Mouse (Mus musculus) liver, embryonic 15.5 days (tissue): Measurements from ENCODE around the gene Rpusd3. TPM values are rescaled to one million over a fixed set of nuclear protein-coding genes. Genes with fewer than 3 reads are reported as not detected.

Experiments
- ATAC-seq: fragments of 200-750 bp; cut with Nextera tagmentation; 2 replicates; pipeline ENCODE4 v1.8.0; 2017; ENCODE audit warnings: moderate number of reproducible peaks, mild to moderate bottlenecking, moderate library complexity; ENCODE audit not compliant: insufficient read depth
- H3K27ac ChIP-seq: fragments of 300-500 bp; sonication (generic); replicated peaks from 2 replicates; pipeline ENCODE4 v1.5.1; 2015; ENCODE audit warnings: mild to moderate bottlenecking, inconsistent platforms
- H3K27me3 ChIP-seq: fragments of 300-500 bp; sonication (generic); 2 replicates; pipeline ENCODE4 v1.6.1; 2015; ENCODE audit warnings: mild to moderate bottlenecking, inconsistent platforms
- H3K36me3 ChIP-seq: fragments of 300-500 bp; sonication (generic); replicated peaks from 2 replicates; pipeline ENCODE4 v1.6.1; 2015; ENCODE audit warnings: moderate library complexity, mild to moderate bottlenecking, inconsistent platforms
- H3K4me1 ChIP-seq: fragments of 300-500 bp; sonication (generic); replicated peaks from 2 replicates; pipeline ENCODE4 v1.6.1; 2015; ENCODE audit warnings: inconsistent platforms
- H3K4me2 ChIP-seq: fragments of 300-500 bp; sonication (generic); 2 replicates; pipeline ENCODE4 v1.6.1; 2015; ENCODE audit warnings: moderate library complexity, mild to moderate bottlenecking, inconsistent platforms
- H3K4me3 ChIP-seq: fragments of 300-500 bp; sonication (generic); replicated peaks from 2 replicates; pipeline ENCODE4 v1.5.1; 2015; ENCODE audit warnings: mild to moderate bottlenecking, inconsistent platforms
- H3K9ac ChIP-seq: fragments of 300-500 bp; sonication (generic); 2 replicates; pipeline ENCODE4 v1.6.1; 2015; ENCODE audit warnings: moderate library complexity, mild to moderate bottlenecking, inconsistent platforms
- H3K9me3 ChIP-seq: fragments of 300-500 bp; sonication (generic); replicated peaks from 2 replicates; pipeline ENCODE4 v1.6.1; 2016; ENCODE audit warnings: inconsistent platforms
- WGBS: fragments of 180-500 bp; shearing (Covaris S2); methylation state at CpG from one replicate; pipeline ENCODE4 v1.1.7; 2015; ENCODE audit warnings: mixed read lengths; ENCODE audit not compliant: insufficient replicate concordance; 5-methylcytosine and 5-hydroxymethylcytosine counted together
- polyA plus RNA-seq: library from polyadenylated mRNA; unstranded; fragments of >200 nt; fragmentation: Nextera tagmentation; extraction: Ambion mirVana; gene quantifications from 2 replicates; pipeline ENCODE4 v1.2.1, GENCODE M21; 2015

Gene Rpusd3
- polyA plus RNA-seq, 1 experiment from 2014 or later: 16.5 TPM

- Histone ChIP-seq H3K4me3 (peak within 1 kb of the TSS; percentile 82), H3K9me3 (no peaks in the 10 kb centered on the region), H3K27ac (peak within 1 kb of the TSS; percentile 48), H3K36me3 (peaks cover 9% of the 10 kb centered on the region), H3K9ac (peak within 1 kb of the TSS; percentile 81), H3K4me1 (peaks cover 27% of the 10 kb centered on the region), H3K4me2 (peak within 1 kb of the TSS; percentile 91), H3K27me3 (no peaks in the 10 kb centered on the region)
- under 1% methylated on average over 45 of the region's 45 CpGs for WGBS
- ATAC-seq: peak; percentile 84
Observed at GRCm38 (mm10) chr6:113442442-113443090, 23.4 kb upstream of the Rpusd3 start, which contains the start of gene Jagn1. Jagn1 (plus strand) TSS chr6:113442569.

- H3K4me1 ChIP-seq: peaks cover 27% of the 10 kb centered on the region
- H3K27ac ChIP-seq: peak overlapping the region; percentile 7; the same call in 1 of the 2 replicates
- no peak; the same call in 1 of the 2 replicates for ATAC-seq
- peak overlapping the region; percentile 91 for H3K4me2 ChIP-seq
- H3K36me3 ChIP-seq: peaks cover 4% of the 10 kb centered on the region
- 34% methylated on average over 9 of the region's 9 CpGs for WGBS
- no peaks in the 10 kb centered on the region for H3K27me3 ChIP-seq
- peak overlapping the region; percentile 81 for H3K9ac ChIP-seq
- peak overlapping the region; percentile 82 for H3K4me3 ChIP-seq
- no peaks in the 10 kb centered on the region for H3K9me3 ChIP-seq
Observed at GRCm38 (mm10) chr6:113442087-113442441, 22.9 kb upstream of the Rpusd3 start.

- no peak for ATAC-seq
- Histone ChIP-seq H3K27ac (no peak overlapping the region), H3K4me1 (peaks cover 27% of the 10 kb centered on the region), H3K9me3 (no peaks in the 10 kb centered on the region), H3K36me3 (no peaks in the 10 kb centered on the region), H3K4me2 (no peak overlapping the region), H3K4me3 (no peak overlapping the region), H3K27me3 (no peaks in the 10 kb centered on the region), H3K9ac (no peak overlapping the region)
- 47% methylated on average over 7 of the region's 7 CpGs for WGBS
Observed at GRCm38 (mm10) chr6:113441147-113441680, 22.1 kb upstream of the Rpusd3 start.

- H3K4me1 ChIP-seq: peaks cover 27% of the 10 kb centered on the region
- no peaks in the 10 kb centered on the region for H3K27me3 ChIP-seq
- H3K4me3 ChIP-seq: no peak overlapping the region
- no peak overlapping the region for H3K4me2 ChIP-seq
- 70% methylated on average over 3 of the region's 3 CpGs for WGBS
- no peak overlapping the region for H3K9ac ChIP-seq
- ATAC-seq: no peak
- H3K36me3 ChIP-seq: no peaks in the 10 kb centered on the region
- H3K9me3 ChIP-seq: no peaks in the 10 kb centered on the region
- H3K27ac ChIP-seq: no peak overlapping the region
Observed at GRCm38 (mm10) chr6:113440686-113441085, 21.5 kb upstream of the Rpusd3 start.

GRCm38 (mm10) chr6:113438721-113439430 lies 19.7 kb upstream of the Rpusd3 start:
- Histone ChIP-seq H3K9me3 (no peaks in the 10 kb centered on the region), H3K4me3 (no peak overlapping the region), H3K4me2 (no peak overlapping the region), H3K4me1 (peaks cover 24% of the 10 kb centered on the region), H3K9ac (no peak overlapping the region), H3K27ac (no peak overlapping the region), H3K27me3 (no peaks in the 10 kb centered on the region), H3K36me3 (no peaks in the 10 kb centered on the region)
- 41% methylated on average over 12 of the region's 12 CpGs for WGBS
- ATAC-seq: no peak

GRCm38 (mm10) chr6:113437135-113437534 lies 18.0 kb upstream of the Rpusd3 start:
- 64% methylated on average over 12 of the region's 12 CpGs for WGBS
- Histone ChIP-seq H3K9ac (no peak overlapping the region), H3K27ac (no peak overlapping the region), H3K36me3 (no peaks in the 10 kb centered on the region), H3K9me3 (no peaks in the 10 kb centered on the region), H3K4me2 (no peak overlapping the region), H3K27me3 (no peaks in the 10 kb centered on the region), H3K4me3 (no peak overlapping the region), H3K4me1 (peaks cover 12% of the 10 kb centered on the region)
- ATAC-seq: no peak

GRCm38 (mm10) chr6:113435664-113436205 lies 16.6 kb upstream of the Rpusd3 start, which contains the start of gene Cidec:
Cidec (minus strand) TSS chr6:113435760.
- H3K9me3 ChIP-seq: no peaks in the 10 kb centered on the region
- H3K4me3 ChIP-seq: no peak within 1 kb of the TSS
- H3K27ac ChIP-seq: no peak within 1 kb of the TSS
- ATAC-seq: no peak
- H3K9ac ChIP-seq: no peak within 1 kb of the TSS
- H3K4me2 ChIP-seq: no peak within 1 kb of the TSS
- H3K4me1 ChIP-seq: no peaks in the 10 kb centered on the region
- WGBS: 60% methylated on average over 9 of the region's 9 CpGs
- no peaks in the 10 kb centered on the region for H3K36me3 ChIP-seq
- H3K27me3 ChIP-seq: no peaks in the 10 kb centered on the region

- Histone ChIP-seq H3K27me3 (no peaks in the 10 kb centered on the region), H3K4me2 (no peak overlapping the region), H3K9me3 (no peaks in the 10 kb centered on the region), H3K4me3 (no peak overlapping the region), H3K4me1 (0 out of 2 replicates have a peak, but pooled peaks cover 2% of the 10 kb centered on the region), H3K36me3 (no peaks in the 10 kb centered on the region), H3K27ac (no peak overlapping the region), H3K9ac (no peak overlapping the region)
- WGBS: 50% methylated on average over 7 of the region's 7 CpGs
- no peak for ATAC-seq
Observed at GRCm38 (mm10) chr6:113434691-113435090, 15.6 kb upstream of the Rpusd3 start.

- ATAC-seq: no peak
- H3K4me1 ChIP-seq: 0 out of 2 replicates have a peak, but pooled peaks cover 2% of the 10 kb centered on the region
- no peak overlapping the region for H3K4me3 ChIP-seq
- H3K36me3 ChIP-seq: no peaks in the 10 kb centered on the region
- H3K4me2 ChIP-seq: no peak overlapping the region
- WGBS: 46% methylated on average over 3 of the region's 3 CpGs
- H3K27ac ChIP-seq: no peak overlapping the region
- H3K9me3 ChIP-seq: no peaks in the 10 kb centered on the region
- H3K27me3 ChIP-seq: no peaks in the 10 kb centered on the region
- H3K9ac ChIP-seq: no peak overlapping the region
Observed at GRCm38 (mm10) chr6:113433661-113434060, 14.5 kb upstream of the Rpusd3 start.

- H3K4me2 ChIP-seq: no peak overlapping the region
- H3K9ac ChIP-seq: no peak overlapping the region
- no peak overlapping the region for H3K4me3 ChIP-seq
- H3K27ac ChIP-seq: no peak overlapping the region
- H3K4me1 ChIP-seq: 0 out of 2 replicates have a peak, but pooled peaks cover 2% of the 10 kb centered on the region
- H3K27me3 ChIP-seq: no peaks in the 10 kb centered on the region
- no peaks in the 10 kb centered on the region for H3K36me3 ChIP-seq
- H3K9me3 ChIP-seq: no peaks in the 10 kb centered on the region
- 41% methylated on average over 3 of the region's 3 CpGs for WGBS
- ATAC-seq: no peak
Observed at GRCm38 (mm10) chr6:113431801-113432200, 12.7 kb upstream of the Rpusd3 start.

- 38% methylated on average over 3 of the region's 3 CpGs for WGBS
- ATAC-seq: no peak
- no peak overlapping the region for H3K4me3 ChIP-seq
- no peak overlapping the region for H3K4me2 ChIP-seq
- H3K36me3 ChIP-seq: no peaks in the 10 kb centered on the region
- 0 out of 2 replicates have a peak, but pooled peaks cover 2% of the 10 kb centered on the region for H3K4me1 ChIP-seq
- no peak overlapping the region for H3K9ac ChIP-seq
- H3K9me3 ChIP-seq: no peaks in the 10 kb centered on the region
- H3K27ac ChIP-seq: no peak overlapping the region
- no peaks in the 10 kb centered on the region for H3K27me3 ChIP-seq
Observed at GRCm38 (mm10) chr6:113430846-113431245, 11.7 kb upstream of the Rpusd3 start.
